Mouse (Mus musculus): Measurements from ENCODE around the gene Papolb. TPM values are rescaled to one million over a fixed set of nuclear protein-coding genes. Genes with fewer than 3 reads are reported as not detected.
A peak's percentile ranks its signal among the peaks of the same experiment; 100 is the strongest.

The Papolb gene
- polyA plus RNA-seq, 1 experiment: not detected

GRCm38 (mm10) chr5:142500918-142501317 lies 29.0 kb downstream of the Papolb start:
- no peaks in the 10 kb centered on the region for H3K36me3 ChIP-seq (ENCODE audit: control insufficient read depth, insufficient read depth, low read length)
- TF ChIP-seq POLR2A (IDR thresholded peaks at IDR 0.05; ENCODE audit: low read depth, low read length) (no peak), CTCF (IDR thresholded peaks at IDR 0.05; ENCODE audit: extremely low read depth, insufficient read length, insufficient replicate concordance, low read depth, low read length) (no peak)
- H3K4me3 ChIP-seq (ENCODE audit: low read depth, low read length): no peak overlapping the region
- no peaks in the 10 kb centered on the region; the same call in 1 of the 2 replicates for H3K4me1 ChIP-seq (ENCODE audit: control insufficient read depth, insufficient read depth, insufficient read length, low read length)
- no peaks in the 10 kb centered on the region for H3K27me3 ChIP-seq (ENCODE audit: control insufficient read depth, insufficient read depth, low read length)
- 41% methylated on average over 10 of the region's 10 CpGs for WGBS
- H3K27ac ChIP-seq (ENCODE audit: insufficient read depth, low read depth, low read length): no peak overlapping the region

- Histone ChIP-seq H3K4me3 (ENCODE audit: low read depth, low read length) (no peak overlapping the region), H3K36me3 (ENCODE audit: control insufficient read depth, insufficient read depth, low read length) (no peaks in the 10 kb centered on the region), H3K27ac (ENCODE audit: insufficient read depth, low read depth, low read length) (no peak overlapping the region), H3K27me3 (ENCODE audit: control insufficient read depth, insufficient read depth, low read length) (no peaks in the 10 kb centered on the region), H3K4me1 (ENCODE audit: control insufficient read depth, insufficient read depth, insufficient read length, low read length) (no peaks in the 10 kb centered on the region; the same call in 1 of the 2 replicates)
- TF ChIP-seq POLR2A (IDR thresholded peaks at IDR 0.05; ENCODE audit: low read depth, low read length) (no peak), CTCF (IDR thresholded peaks at IDR 0.05; ENCODE audit: extremely low read depth, insufficient read length, insufficient replicate concordance, low read depth, low read length) (peak; percentile 35; the same call in 1 of the 2 replicates)
- WGBS: 58% methylated on average over 3 of the region's 3 CpGs
Measured at GRCm38 (mm10) chr5:142498964-142499363, 30.9 kb downstream of the Papolb start.

GRCm38 (mm10) chr5:142495321-142496096 lies 34.4 kb downstream of the Papolb start:
- TF ChIP-seq CTCF (IDR thresholded peaks at IDR 0.05; ENCODE audit: extremely low read depth, insufficient read length, insufficient replicate concordance, low read depth, low read length): no peak
- Histone ChIP-seq H3K4me1 (ENCODE audit: control insufficient read depth, insufficient read depth, insufficient read length, low read length) (no peaks in the 10 kb centered on the region), H3K4me3 (ENCODE audit: low read depth, low read length) (no peak overlapping the region), H3K27me3 (ENCODE audit: control insufficient read depth, insufficient read depth, low read length) (no peaks in the 10 kb centered on the region), H3K36me3 (ENCODE audit: control insufficient read depth, insufficient read depth, low read length) (no peaks in the 10 kb centered on the region), H3K27ac (ENCODE audit: insufficient read depth, low read depth, low read length) (no peak overlapping the region)
- 55% methylated on average over 14 of the region's 14 CpGs for WGBS

- Histone ChIP-seq H3K27me3 (ENCODE audit: control insufficient read depth, insufficient read depth, low read length) (no peaks in the 10 kb centered on the region), H3K27ac (ENCODE audit: insufficient read depth, low read depth, low read length) (no peak overlapping the region), H3K4me3 (ENCODE audit: low read depth, low read length) (no peak overlapping the region), H3K4me1 (ENCODE audit: control insufficient read depth, insufficient read depth, insufficient read length, low read length) (no peaks in the 10 kb centered on the region), H3K36me3 (ENCODE audit: control insufficient read depth, insufficient read depth, low read length) (no peaks in the 10 kb centered on the region)
- WGBS: 61% methylated on average over 3 of the region's 3 CpGs
- TF ChIP-seq POLR2A (IDR thresholded peaks at IDR 0.05; ENCODE audit: low read depth, low read length) (no peak), CTCF (IDR thresholded peaks at IDR 0.05; ENCODE audit: extremely low read depth, insufficient read length, insufficient replicate concordance, low read depth, low read length) (no peak)
Measured at GRCm38 (mm10) chr5:142493307-142493706, 36.6 kb downstream of the Papolb start.

GRCm38 (mm10) chr5:142489955-142490707 lies 39.7 kb downstream of the Papolb start:
- Histone ChIP-seq H3K4me1 (ENCODE audit: control insufficient read depth, insufficient read depth, insufficient read length, low read length) (no peaks in the 10 kb centered on the region), H3K27me3 (ENCODE audit: control insufficient read depth, insufficient read depth, low read length) (no peaks in the 10 kb centered on the region), H3K27ac (ENCODE audit: insufficient read depth, low read depth, low read length) (no peak overlapping the region), H3K4me3 (ENCODE audit: low read depth, low read length) (no peak overlapping the region), H3K36me3 (ENCODE audit: control insufficient read depth, insufficient read depth, low read length) (no peaks in the 10 kb centered on the region)
- TF ChIP-seq CTCF (IDR thresholded peaks at IDR 0.05; ENCODE audit: extremely low read depth, insufficient read length, insufficient replicate concordance, low read depth, low read length) (no peak), POLR2A (IDR thresholded peaks at IDR 0.05; ENCODE audit: low read depth, low read length) (no peak)
- WGBS: 70% methylated on average over 9 of the region's 9 CpGs

GRCm38 (mm10) chr5:142486654-142487053 lies 43.2 kb downstream of the Papolb start:
- no peak overlapping the region for H3K27ac ChIP-seq (ENCODE audit: insufficient read depth, low read depth, low read length)
- TF ChIP-seq CTCF (IDR thresholded peaks at IDR 0.05; ENCODE audit: extremely low read depth, insufficient read length, insufficient replicate concordance, low read depth, low read length) (no peak), POLR2A (IDR thresholded peaks at IDR 0.05; ENCODE audit: low read depth, low read length) (no peak)
- no peak overlapping the region for H3K4me3 ChIP-seq (ENCODE audit: low read depth, low read length)
- H3K4me1 ChIP-seq (ENCODE audit: control insufficient read depth, insufficient read depth, insufficient read length, low read length): no peaks in the 10 kb centered on the region
- H3K27me3 ChIP-seq (ENCODE audit: control insufficient read depth, insufficient read depth, low read length): no peaks in the 10 kb centered on the region
- 60% methylated on average over 9 of the region's 9 CpGs for WGBS
- H3K36me3 ChIP-seq (ENCODE audit: control insufficient read depth, insufficient read depth, low read length): no peaks in the 10 kb centered on the region

GRCm38 (mm10) chr5:142483581-142483980 lies 46.3 kb downstream of the Papolb start:
- Histone ChIP-seq H3K27me3 (ENCODE audit: control insufficient read depth, insufficient read depth, low read length) (no peaks in the 10 kb centered on the region), H3K36me3 (ENCODE audit: control insufficient read depth, insufficient read depth, low read length) (no peaks in the 10 kb centered on the region), H3K4me3 (ENCODE audit: low read depth, low read length) (no peak overlapping the region), H3K4me1 (ENCODE audit: control insufficient read depth, insufficient read depth, insufficient read length, low read length) (no peaks in the 10 kb centered on the region), H3K27ac (ENCODE audit: insufficient read depth, low read depth, low read length) (no peak overlapping the region)
- 89% methylated on average over 5 of the region's 5 CpGs for WGBS
- TF ChIP-seq POLR2A (IDR thresholded peaks at IDR 0.05; ENCODE audit: low read depth, low read length): no peak
